Mouse (Mus musculus): Measurements from ENCODE around the gene Gm44965.

Gene Gm44965

DNA sequence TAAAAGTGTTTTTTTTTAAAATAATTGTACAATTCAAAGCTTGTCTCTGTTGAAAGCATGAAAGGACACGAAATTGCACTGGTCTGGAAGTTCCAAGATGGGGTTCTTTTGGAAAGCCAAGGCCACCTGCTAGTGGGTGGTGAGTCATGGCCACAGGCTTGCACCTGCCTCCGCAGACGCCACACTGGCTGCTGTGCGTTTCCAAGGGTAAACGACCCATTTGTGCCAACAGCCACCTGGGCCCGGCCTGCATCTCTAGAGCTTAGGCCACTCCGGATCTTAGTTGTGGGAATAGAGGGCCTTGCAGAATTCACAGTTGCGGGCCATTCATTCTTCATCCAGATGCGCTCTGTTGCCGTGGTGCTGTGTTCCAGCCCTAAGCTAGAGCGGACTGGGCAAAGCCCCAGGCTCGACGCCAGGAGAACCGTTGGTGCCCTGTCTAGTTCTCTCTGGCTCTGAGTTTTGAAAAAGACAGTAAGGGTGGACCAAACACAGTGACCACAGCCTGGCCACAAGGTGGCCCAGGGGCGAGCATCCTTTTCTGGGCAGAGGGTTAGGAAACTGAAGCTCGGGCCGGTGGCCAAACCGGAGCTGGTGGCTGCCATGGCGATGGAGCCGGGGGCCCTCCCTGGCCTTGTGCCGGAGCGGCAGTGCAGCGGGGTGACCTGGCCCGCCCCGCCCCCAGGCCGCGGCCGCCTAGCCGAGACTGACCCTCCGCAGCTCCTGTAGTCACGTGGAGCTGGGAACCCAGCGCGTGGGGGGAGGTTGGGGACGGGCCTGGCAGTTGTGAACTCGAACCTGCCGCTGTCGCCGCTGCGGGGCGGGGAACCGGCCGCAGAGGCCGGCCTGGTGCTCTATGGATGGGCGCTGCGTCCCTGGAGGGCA, at the start of gene Gm44965, which contains the start of gene Repin1:
Gm44965 (plus strand) TSS at position 784 of the 885 bp plus-strand sequence.
Repin1 (plus strand) TSS at position 726 of the 885 bp plus-strand sequence.
- DNase-seq (ENCODE audit: low read depth, low spot score), result peak; percentile 92

DNA sequence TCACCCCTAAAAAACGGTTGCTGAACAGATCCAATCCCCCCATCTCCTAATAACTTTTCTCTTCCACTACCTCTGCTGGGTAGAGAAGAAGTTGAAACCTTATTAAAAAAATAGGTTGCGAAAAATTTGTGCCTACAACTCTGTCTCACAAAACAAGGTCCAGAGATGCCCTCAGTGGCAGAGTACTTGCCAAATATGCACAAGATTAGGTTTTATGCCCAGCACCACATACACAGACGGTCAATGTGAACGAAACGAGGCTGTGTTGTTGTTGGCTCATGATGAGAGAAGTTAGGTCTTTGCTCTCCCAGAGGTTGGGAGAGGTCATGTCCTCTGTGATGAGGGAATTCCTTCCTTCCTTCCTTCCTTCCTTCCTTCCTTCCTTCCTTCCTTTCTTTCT, 48.5 kb upstream of the Gm44965 start:
- no peak for DNase-seq (ENCODE audit: low read depth, low spot score)

DNA sequence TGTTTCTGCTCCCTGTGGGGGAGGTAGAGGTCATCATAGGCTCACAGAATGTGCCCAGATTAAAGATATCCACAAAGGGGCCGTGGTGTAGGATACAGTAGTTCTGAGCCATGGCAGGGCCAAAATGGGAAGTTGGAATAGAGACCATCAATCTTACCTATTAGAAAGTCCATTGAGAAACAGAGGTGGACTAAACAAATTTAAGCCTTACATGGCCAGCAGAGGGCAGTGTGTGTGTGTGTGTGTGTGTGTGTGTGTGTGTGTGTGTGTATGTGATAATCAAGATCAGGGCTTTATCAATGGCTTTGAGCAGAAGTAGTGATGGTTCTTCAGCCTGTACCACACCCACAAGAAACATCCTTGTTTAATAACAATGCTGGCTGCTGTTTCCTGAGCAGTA, 47.5 kb upstream of the Gm44965 start:
- peak; percentile 57 for DNase-seq (ENCODE audit: low read depth, low spot score)

DNA sequence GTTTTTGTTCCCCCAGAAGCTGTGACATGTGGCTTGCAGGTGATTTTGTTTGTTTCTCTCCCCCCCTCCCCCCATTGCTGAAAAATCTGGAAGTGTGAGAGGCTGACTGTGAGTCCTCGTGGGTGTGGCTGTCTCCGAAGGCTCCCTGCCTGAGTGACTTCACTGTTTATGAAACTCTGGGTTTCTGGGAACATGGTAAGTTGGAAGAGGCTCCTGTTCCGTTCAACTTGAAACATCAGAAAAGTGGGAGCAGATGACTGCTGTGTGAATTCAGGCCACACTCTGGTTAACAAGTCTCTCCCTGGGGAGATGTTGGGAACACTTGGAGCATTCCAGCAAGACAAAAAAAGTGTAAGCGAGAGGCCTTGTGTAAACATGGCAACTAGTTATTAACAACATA, 46.9 kb upstream of the Gm44965 start:
- peak; percentile 74 for DNase-seq (ENCODE audit: low read depth, low spot score)

DNA sequence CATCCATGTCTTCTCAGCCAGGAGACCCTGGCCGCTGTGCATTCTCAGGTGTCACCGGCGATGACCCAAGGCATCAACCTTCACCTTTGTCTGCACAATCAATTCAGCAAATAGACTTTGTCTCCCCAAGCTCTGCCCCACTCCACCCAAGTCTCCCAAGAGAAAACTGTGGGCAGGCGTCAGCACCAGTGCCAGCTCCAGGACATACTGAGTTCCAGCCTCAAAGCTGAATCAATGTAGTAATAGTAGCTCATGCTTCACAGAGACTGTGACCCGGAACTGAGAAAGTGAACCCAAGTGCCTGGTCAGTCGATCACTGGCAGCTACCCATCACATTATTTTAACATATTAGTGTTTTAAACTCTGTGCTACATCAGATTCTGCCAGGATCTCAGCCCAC, 45.4 kb upstream of the Gm44965 start:
- DNase-seq (ENCODE audit: low read depth, low spot score), result no peak

DNA sequence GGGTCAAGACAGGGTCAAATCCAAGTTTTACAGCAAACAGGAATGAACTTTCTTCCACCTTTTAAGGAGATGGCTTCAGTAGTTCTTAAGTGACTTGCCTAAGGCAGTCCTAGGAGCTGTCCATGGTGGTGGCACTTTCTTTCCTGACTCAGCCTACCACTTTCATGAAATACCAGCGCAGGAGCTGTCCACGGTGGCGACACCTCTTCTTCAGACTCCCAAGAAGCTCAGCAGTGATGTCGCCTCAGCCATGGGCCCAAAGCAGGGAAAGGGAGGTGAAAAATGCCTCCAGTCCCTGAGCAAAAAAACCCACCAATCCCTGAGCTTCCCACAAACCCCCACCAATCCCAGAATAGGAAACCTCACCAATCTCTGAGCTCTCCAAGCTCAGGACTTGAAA, 40.8 kb upstream of the Gm44965 start:
- DNase-seq (ENCODE audit: low read depth, low spot score), result peak; percentile 94

DNA sequence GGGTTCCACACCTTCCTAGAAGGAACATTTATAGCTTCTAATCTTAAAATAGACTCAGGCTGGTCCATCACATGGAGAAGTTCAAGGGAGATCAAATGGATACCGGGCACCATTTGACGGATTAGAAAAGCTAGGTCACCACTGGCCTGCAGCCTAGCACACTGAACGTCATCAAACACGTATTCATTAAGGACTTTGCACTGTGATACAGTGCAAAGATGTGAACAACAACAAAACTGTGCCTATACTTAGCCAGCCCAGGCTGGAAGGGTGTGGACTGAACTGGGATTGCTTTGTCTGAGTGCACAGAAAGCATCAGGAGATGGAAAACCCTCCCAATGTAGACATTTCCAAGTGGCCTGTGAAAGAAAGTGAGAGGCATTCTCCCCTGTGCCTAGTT, 39.9 kb upstream of the Gm44965 start:
- DNase-seq (ENCODE audit: low read depth, low spot score), result no peak

DNA sequence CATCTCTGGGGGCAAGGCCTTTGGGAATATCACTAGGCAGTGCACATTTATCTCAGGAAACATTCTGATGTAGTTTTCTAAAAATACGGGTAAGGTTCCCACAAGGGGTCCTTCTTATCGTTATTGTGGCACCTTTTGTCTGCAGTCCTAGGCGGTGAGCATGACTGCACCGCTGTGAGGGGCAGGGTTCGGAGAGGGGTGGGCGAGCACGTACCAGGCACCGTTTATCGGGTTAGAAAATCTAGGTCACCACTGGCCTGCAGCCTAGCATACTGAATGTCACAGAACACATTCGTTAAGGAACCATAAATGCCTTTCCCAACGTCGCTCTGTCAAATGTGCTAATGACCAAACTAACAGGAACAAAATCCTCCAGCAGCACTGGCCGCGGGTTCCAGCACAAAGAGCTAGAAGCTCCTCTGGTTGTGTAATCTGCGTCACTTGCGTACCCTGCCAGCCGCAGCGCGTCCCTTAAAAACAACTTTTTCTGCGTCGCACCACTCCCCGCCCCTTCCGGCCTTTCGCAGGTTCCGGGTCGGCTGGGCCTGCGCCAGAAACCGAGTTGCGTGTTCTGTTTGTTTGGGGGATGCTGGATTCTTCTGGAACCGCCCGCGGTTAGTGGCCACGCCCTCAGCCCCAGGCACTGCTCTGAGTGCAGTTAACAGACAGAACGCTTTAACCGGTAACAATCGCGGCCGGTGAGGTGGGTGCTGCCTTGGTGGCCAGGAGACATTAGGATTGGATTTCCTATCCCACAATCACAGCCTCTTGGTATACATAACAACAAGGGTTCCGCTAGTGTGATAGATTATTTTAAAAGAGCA, 39.2 kb upstream of the Gm44965 start, which contains the start of gene Lrrc61:
Lrrc61 (plus strand) TSS at position 517 of the 824 bp plus-strand sequence.
- peak; percentile 97 for DNase-seq (ENCODE audit: low read depth, low spot score)

DNA sequence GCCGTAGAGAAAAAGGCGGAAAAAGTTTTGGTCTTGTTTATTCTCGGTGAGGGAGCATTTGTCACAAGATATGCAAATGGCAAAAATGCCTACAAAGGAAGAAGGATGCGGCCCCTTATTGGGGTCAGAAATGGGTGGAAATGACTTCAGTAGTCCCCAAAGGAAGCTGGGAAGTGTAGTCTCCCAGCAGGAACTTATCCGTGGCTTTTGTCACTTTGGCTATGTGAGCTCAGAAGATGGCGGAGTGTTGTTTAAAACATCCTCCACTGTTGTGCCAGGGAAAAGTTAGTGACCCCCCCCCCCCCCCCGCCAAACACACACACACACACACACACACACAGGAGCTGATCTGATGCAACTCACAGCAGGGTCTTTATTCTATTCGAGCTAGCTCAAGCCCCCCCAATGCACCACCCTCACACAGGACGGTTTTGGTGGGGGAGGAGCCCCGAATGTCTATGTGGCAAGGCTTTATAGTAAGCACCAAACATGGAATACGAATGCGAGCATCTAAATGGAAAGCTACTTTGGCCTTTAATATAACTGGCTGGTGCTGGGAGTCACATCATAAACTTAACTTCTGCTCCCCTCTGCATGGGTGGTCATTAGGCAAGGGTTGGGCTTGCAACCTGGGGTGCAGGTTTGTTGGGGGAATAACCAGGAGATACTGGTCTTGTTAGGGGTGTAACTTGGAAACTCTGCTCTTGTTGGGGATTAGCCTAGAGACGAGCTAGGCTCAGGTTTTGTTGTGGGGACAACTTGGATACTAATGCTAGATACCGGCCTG, 38.4 kb upstream of the Gm44965 start:
- peak; percentile 74 for DNase-seq (ENCODE audit: low read depth, low spot score)

DNA sequence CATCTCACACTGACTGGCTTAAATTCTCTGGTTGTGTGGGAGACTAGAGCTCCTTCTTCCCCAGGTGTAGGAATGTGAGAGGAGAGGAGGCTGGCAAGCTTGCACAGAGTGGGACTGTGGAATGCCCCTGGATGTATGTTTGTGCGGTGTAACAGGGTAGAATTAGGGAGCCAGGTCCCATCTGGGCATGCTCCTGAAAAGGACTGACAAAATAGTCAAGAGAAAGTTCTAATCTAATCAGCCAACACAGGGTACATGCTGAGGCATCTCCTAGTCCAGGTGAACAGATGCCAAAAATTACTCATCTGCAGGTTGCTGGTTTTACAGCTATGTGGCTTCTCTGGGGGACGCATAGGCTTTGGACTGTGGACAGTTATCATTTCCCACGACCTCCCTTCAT, 37.8 kb upstream of the Gm44965 start:
- no peak for DNase-seq (ENCODE audit: low read depth, low spot score)

DNA sequence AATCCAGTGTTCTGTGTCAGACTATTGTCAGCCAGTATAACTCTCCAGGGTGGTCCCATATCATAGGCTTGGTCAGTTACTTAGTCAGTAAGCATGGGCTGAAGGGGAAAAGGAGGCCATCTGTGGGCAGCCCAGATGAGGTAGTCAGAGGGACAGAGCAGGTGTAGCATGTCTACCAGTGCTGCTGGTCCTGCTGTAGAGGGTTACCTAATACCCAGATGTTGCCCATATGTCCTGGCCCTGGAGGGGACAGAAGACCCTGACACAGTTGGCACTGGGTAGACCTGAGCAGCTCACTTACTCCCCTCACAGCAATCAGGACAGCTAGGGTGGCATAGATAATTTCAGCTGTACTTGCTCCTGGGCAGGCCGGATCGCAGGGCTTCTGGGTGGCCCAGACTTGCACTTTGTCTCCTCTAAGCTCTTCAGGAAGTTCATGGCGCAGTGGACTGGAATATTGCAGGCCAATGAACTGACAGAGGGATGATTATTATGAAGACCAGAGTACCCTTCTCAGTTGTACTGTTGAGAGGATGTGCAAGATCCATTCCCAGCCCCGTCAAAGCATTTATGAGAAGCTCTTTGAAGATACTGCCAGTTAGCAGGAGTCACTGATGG, 27.9 kb upstream of the Gm44965 start:
- no peak for DNase-seq (ENCODE audit: low read depth, low spot score)

DNA sequence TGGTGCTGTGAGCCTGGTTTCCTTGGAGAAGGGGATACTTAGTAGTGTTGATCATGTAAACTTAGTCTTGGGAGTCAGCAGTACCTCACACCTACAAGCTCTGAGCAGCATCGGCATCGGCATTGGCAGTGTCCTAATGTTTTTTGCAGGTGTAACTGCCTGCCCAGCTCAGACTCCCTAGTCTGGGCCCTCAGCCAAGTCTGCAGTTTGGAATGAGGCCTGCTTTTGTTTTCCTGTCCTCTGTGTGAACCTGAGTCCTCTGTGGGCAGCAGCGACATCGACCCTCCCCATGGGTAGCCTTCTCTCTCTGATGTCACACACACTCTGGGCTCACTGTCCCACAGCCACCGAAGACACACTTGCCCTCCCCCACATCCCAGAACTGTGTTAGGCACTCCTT, 27.4 kb upstream of the Gm44965 start:
- peak; percentile 71 for DNase-seq (ENCODE audit: low read depth, low spot score)

DNA sequence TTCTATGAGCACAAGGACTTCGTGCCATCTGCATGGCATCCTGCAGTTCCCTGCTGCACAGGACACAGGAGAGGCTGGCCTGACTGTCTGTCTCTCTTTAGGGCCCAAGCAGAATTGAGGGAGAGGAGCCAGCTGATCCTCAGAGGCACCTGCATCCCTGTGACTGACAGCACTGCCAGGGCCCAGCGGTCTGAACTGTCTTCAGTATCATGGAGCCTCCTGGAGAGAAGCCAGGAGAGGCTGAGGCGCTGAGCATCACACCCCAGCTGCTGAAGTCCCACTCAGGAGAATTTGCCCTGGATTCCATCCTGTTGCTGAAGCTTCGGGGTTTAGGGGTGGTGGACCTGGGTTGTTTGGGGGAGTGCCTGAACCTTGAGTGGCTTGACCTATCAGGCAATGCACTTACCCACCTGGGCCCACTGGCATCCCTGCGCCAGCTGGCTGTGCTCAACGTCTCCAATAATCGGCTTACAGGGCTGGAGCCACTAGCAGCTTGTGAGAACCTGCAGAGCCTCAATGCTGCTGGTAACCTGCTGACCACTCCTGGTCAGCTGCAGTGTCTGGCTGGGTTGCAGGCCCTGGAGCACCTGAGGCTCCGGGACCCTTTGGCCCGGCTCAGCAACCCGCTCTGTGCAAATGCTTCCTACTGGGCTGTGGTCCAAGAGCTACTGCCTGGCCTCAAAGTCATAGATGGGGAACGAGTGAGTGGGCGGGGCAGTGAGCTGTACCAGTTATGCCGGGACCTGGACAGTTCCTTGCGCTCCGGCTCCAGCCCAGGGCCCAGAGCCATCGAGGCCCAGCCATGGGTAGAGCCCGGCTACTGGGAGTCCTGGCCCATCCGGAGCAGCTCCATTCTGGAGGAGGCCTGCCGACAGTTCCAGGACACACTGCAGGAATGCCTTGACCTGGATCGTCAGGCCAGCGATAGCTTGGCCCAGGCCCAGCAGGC, 25.4 kb upstream of the Gm44965 start:
- no peak for DNase-seq (ENCODE audit: low read depth, low spot score)

DNA sequence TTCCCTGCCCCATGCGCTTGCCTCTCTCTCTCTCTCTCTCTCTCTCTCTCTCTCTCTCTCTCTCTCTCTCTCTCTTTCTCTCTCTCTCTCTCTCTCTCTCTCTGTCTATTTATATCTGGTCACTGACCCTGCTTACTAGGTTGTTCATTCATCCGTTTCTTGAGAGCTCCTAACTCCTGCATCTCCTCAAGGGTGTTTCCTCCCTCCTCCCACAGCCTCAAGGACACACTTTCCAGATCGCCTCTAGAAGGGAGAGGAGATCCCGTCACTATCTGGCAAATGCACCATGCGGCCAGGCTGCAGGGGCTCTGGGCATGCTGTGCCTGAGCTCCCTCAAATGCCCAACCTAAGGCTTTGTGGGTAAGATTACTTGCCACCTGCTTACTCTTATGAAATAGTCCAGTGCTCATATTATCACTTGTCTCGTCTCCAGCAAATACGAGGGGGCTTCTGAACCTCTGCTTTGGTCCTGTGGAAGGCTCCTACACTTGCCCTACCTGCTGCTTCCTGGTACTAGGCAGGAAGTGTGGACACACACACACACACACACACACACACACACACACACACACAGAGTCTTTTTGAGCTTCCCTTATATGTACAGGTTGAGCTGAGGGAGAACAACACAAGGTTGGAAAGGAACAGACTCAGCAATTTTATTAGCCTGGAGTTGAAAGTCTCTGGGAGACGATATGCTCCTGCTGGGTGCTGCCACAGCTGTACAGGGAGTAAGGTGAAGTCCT, 24.5 kb upstream of the Gm44965 start:
- no peak for DNase-seq (ENCODE audit: low read depth, low spot score)

DNA sequence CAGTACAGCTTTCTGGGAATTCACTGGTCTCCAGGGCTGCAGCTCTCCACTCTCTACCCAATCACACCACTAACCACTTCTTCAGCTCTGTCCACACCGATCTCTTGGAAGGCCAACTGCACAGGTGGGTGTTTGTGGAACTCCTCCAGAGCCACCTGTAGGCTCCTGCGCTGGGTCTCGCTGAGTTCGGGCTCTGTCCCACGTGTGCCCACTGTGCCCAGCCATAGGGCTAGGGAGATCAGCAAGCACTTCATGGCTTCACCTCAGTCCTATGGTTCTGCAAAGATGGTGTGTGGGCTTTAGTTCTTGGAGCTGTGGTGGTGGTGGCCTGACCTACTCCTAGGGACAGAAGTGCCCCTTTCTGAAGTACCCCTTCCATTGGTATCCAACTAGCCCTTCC, 21.7 kb upstream of the Gm44965 start:
- DNase-seq (ENCODE audit: low read depth, low spot score), result no peak

DNA sequence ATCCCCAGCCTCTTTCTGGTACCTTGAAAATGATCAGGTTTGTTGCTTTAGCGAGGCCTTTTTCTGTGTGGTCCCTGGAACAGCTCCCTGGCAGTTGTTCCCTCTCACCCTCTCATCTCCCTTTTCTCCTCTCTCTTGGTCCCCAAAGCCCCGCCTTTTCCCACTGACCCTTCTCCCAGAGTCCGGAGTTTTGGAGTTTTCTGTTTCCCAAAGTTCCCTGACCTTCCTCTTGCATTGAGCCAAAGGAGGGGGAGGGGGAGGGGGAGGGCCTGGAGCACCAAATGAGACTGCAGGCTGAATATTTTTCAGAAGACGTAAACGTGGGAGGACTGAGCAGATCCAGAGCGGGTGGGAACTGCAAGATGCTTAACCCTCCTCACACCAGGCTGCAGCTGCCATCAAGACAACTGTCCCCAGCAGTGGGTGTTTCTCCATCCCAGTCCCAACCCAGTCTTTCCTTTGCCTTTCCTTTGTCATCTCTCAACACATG, 21.1 kb upstream of the Gm44965 start, which contains the start of gene Rarres2:
Rarres2 (minus strand) TSS at position 218 of the 490 bp plus-strand sequence.
- no peak for DNase-seq (ENCODE audit: low read depth, low spot score)

DNA sequence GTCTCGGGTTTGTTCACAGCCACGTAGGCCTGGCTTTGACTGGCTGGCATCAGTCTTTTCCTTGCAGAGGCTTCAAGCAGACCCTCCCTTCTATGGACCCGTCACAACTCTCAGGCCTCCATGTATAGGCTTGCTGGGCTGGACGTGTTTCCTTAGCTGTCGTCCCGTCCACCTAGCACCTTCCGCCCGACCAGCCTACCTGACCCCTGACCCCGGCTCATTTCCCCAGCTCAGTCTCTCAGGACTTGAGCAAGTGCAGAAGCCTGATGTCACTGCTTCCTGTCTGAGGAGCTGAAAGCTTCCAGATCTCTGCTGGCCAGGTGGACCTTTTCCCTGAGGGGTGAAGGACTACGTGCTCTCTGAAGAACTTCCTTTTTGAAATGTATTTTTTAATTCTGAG, 20.5 kb upstream of the Gm44965 start:
- DNase-seq (ENCODE audit: low read depth, low spot score), result no peak

DNA sequence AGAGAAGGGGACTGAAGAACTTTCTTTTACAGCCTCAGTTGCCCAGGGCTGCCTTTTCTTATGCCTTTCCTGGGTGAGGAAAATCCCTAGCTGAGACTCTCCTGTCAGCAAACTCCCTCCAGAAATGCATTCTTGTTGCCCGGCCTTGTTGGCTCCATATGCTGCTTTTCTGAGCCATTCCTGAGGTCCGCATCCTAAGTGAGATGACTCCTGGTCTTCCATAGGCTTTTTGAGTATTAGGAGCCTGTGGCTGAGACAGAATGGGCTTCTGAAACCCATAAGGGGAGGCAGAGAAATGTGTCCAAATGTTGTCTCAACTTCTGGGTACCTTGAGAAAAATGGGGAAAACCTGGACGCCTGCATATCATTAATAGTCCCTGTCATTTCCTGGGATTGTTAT, 19.8 kb upstream of the Gm44965 start:
- no peak for DNase-seq (ENCODE audit: low read depth, low spot score)

DNA sequence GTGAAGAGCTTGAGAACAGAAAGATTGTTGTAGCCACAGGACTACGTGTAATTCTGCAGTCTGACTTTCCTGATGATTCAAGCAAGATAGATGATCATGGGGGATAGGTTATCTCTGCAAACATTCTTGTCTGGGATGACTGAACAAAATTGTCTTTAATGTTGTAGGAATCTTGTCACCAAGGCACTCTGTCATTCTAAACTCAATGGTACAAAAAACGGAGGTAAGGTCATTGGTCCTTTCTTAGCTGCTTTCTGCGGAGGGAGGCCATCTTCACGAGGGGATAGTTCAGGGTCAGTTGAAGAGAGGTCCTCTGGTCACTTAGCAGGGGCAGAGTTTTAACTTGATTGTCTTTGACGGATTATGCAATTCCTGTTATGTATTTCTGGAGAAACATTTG, 15.0 kb upstream of the Gm44965 start:
- peak; percentile 57 for DNase-seq (ENCODE audit: low read depth, low spot score)

Measured in 3T3-L1 (cell line).